Mouse (Mus musculus): ENCODE results near the gene Aamdc.

Gene Aamdc

GRCm38 (mm10) chr7:97579067-97579975 is at the start of gene Aamdc, which contains the start of gene Rsf1:
TSS of gene Aamdc (minus strand) at chr7:97579497.
TSS of gene Rsf1 (plus strand) at chr7:97579889.
- DNase-seq (ENCODE audit: extremely low read depth, low read depth), result peak; percentile 87

GRCm38 (mm10) chr7:97623402-97623801 is 44.1 kb upstream of the Aamdc start:
- no peak for DNase-seq (ENCODE audit: extremely low read depth, low read depth)

GRCm38 (mm10) chr7:97622676-97623075 is 43.4 kb upstream of the Aamdc start:
- no peak for DNase-seq (ENCODE audit: extremely low read depth, low read depth)

- DNase-seq (ENCODE audit: extremely low read depth, low read depth), result no peak
Measured at GRCm38 (mm10) chr7:97621346-97621745, 42.0 kb upstream of the Aamdc start.

- no peak for DNase-seq (ENCODE audit: extremely low read depth, low read depth)
Measured at GRCm38 (mm10) chr7:97598548-97598947, 19.3 kb upstream of the Aamdc start.

GRCm38 (mm10) chr7:97593535-97593934 is 14.2 kb upstream of the Aamdc start:
- no peak for DNase-seq (ENCODE audit: extremely low read depth, low read depth)

- no peak for DNase-seq (ENCODE audit: extremely low read depth, low read depth)
Measured at GRCm38 (mm10) chr7:97592396-97592795, 13.1 kb upstream of the Aamdc start.

GRCm38 (mm10) chr7:97591336-97591735 is 12.0 kb upstream of the Aamdc start:
- DNase-seq (ENCODE audit: extremely low read depth, low read depth), result no peak

GRCm38 (mm10) chr7:97590488-97590887 is 11.2 kb upstream of the Aamdc start:
- no peak for DNase-seq (ENCODE audit: extremely low read depth, low read depth)

- DNase-seq (ENCODE audit: extremely low read depth, low read depth), result no peak
Measured at GRCm38 (mm10) chr7:97588506-97588905, 9.2 kb upstream of the Aamdc start.

GRCm38 (mm10) chr7:97580843-97581214 is 1.5 kb upstream of the Aamdc start:
- DNase-seq (ENCODE audit: extremely low read depth, low read depth), result peak; percentile 89

- peak; percentile 17 for DNase-seq (ENCODE audit: extremely low read depth, low read depth)
Measured at GRCm38 (mm10) chr7:97579976-97580842, 912 bp upstream of the Aamdc start.

- peak; percentile 34 for DNase-seq (ENCODE audit: extremely low read depth, low read depth)
Measured at GRCm38 (mm10) chr7:97578361-97579066, 783 bp downstream of the Aamdc start.

- DNase-seq (ENCODE audit: extremely low read depth, low read depth), result no peak
Measured at GRCm38 (mm10) chr7:97570389-97570788, 8.9 kb downstream of the Aamdc start.

GRCm38 (mm10) chr7:97569372-97569771 is 9.9 kb downstream of the Aamdc start:
- no peak for DNase-seq (ENCODE audit: extremely low read depth, low read depth)

GRCm38 (mm10) chr7:97563576-97563975 is 15.7 kb downstream of the Aamdc start:
- no peak for DNase-seq (ENCODE audit: extremely low read depth, low read depth)

GRCm38 (mm10) chr7:97550673-97551072 is 28.6 kb downstream of the Aamdc start:
- no peak for DNase-seq (ENCODE audit: extremely low read depth, low read depth)

GRCm38 (mm10) chr7:97549301-97549700 is 30.0 kb downstream of the Aamdc start:
- DNase-seq (ENCODE audit: extremely low read depth, low read depth), result no peak

GRCm38 (mm10) chr7:97546462-97546861 is 32.8 kb downstream of the Aamdc start:
- DNase-seq (ENCODE audit: extremely low read depth, low read depth), result no peak

- DNase-seq (ENCODE audit: extremely low read depth, low read depth), result no peak
Measured at GRCm38 (mm10) chr7:97536571-97536970, 42.7 kb downstream of the Aamdc start.

GRCm38 (mm10) chr7:97535531-97535930 is 43.8 kb downstream of the Aamdc start:
- no peak for DNase-seq (ENCODE audit: extremely low read depth, low read depth)
